Mouse (Mus musculus) lung, embryonic 15.5 days (tissue): Measurements from ENCODE around the gene Usp46. TPM values are rescaled to one million over a fixed set of nuclear protein-coding genes. Genes with fewer than 3 reads are reported as not detected.
A peak's percentile ranks its signal among the peaks of the same experiment; 100 is the strongest.
"Not testable (repeated sequence)": the region's sequence is repeated elsewhere in the genome, so short reads cannot be mapped to it uniquely, and the experiment has no call there.

Source experiments
- ATAC-seq: fragments of 200-750 bp; cut with Nextera tagmentation; 2 replicates; pipeline ENCODE4 v1.8.0; 2017; ENCODE audit warnings: moderate number of reproducible peaks, borderline replicate concordance; ENCODE audit not compliant: low FRiP score, low TSS enrichment; ENCODE audit errors: extremely low read depth
- H3K27ac ChIP-seq: fragments of 300-500 bp; sonication (generic); 2 replicates; pipeline ENCODE4 v1.5.1; 2015; ENCODE audit warnings: moderate library complexity, mild to moderate bottlenecking, inconsistent platforms
- H3K27me3 ChIP-seq: fragments of 300-500 bp; sonication (generic); 2 replicates; pipeline ENCODE4 v1.6.1; 2015; ENCODE audit warnings: inconsistent platforms
- H3K36me3 ChIP-seq: fragments of 300-500 bp; sonication (generic); 2 replicates; pipeline ENCODE4 v1.6.1; 2015; ENCODE audit warnings: inconsistent platforms
- H3K4me1 ChIP-seq: fragments of 300-500 bp; sonication (generic); 2 replicates; pipeline ENCODE4 v1.6.1; 2015; ENCODE audit warnings: inconsistent platforms
- H3K4me2 ChIP-seq: fragments of 300-500 bp; sonication (generic); 2 replicates; pipeline ENCODE4 v1.6.1; 2015; ENCODE audit warnings: inconsistent platforms, mild to moderate bottlenecking, moderate library complexity
- H3K4me3 ChIP-seq: fragments of 300-500 bp; sonication (generic); 2 replicates; pipeline ENCODE4 v1.5.1; 2015; ENCODE audit warnings: mild to moderate bottlenecking, inconsistent platforms
- H3K9ac ChIP-seq: fragments of 300-500 bp; sonication (generic); 2 replicates; pipeline ENCODE4 v1.6.1; 2015; ENCODE audit warnings: inconsistent platforms
- H3K9me3 ChIP-seq: fragments of 300-500 bp; sonication (generic); 2 replicates; pipeline ENCODE4 v1.6.1; 2016; ENCODE audit warnings: inconsistent platforms
- WGBS: fragments of 180-500 bp; shearing (Covaris S2); methylation state at CpG from one replicate; pipeline ENCODE4 v1.1.7; 2015; 5-methylcytosine and 5-hydroxymethylcytosine counted together
- polyA plus RNA-seq: library from polyadenylated mRNA; unstranded; fragments of >200 nt; fragmentation: Nextera tagmentation; extraction: Ambion mirVana; gene quantifications from 2 replicates; pipeline ENCODE4 v1.2.1, GENCODE M21; 2015

The Usp46 gene
- polyA plus RNA-seq, 1 experiment from 2014 or later: 46.4 TPM

DNA sequence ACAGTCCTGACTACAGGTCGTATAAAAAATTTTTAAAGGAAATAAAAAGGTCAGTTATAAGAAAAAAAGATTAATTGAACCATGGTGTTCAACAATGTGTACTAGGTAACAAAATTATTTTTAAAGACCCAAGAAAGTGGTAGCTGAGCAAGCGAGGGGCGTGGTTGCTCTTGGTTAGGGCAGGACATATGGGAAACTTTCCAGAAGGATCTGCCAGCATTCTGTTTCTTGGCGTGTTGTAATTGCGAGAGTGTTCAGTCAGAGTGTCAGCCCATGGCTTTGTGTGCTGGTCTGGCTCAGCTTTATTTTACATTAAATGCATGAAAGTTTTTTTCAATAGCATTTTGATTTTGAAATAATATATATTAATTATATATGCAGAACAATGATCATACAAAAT is 96.5 kb downstream of the Usp46 start:
- H3K36me3 ChIP-seq: no peaks in the 10 kb centered on the region
- H3K27me3 ChIP-seq: no peaks in the 10 kb centered on the region
- H3K27ac ChIP-seq: no peak overlapping the region
- H3K4me3 ChIP-seq: no peak overlapping the region
- H3K4me1 ChIP-seq: peaks cover 23% of the 10 kb centered on the region
- no peaks in the 10 kb centered on the region for H3K9me3 ChIP-seq
- 62% methylated on average over 5 of the region's 5 CpGs for WGBS
- H3K9ac ChIP-seq: no peak overlapping the region
- ATAC-seq: no peak; the same call in 1 of the 2 replicates
- no peak overlapping the region for H3K4me2 ChIP-seq

GRCm38 (mm10) chr5:73970024-73970628 is 98.1 kb downstream of the Usp46 start:
- Histone ChIP-seq H3K27me3 (no peaks in the 10 kb centered on the region), H3K9me3 (no peaks in the 10 kb centered on the region), H3K4me3 (no peak overlapping the region), H3K4me2 (0 out of 2 replicates have a peak overlapping the region, but pooled peaks have one; percentile 25), H3K4me1 (peaks cover 23% of the 10 kb centered on the region), H3K27ac (peak overlapping the region; percentile 65), H3K9ac (no peak overlapping the region), H3K36me3 (no peaks in the 10 kb centered on the region)
- 26% methylated on average over 7 of the region's 7 CpGs for WGBS
- ATAC-seq: peak; percentile 35; the same call in 1 of the 2 replicates

- no peaks in the 10 kb centered on the region for H3K9me3 ChIP-seq
- H3K4me3 ChIP-seq: no peak overlapping the region
- WGBS: 67% methylated on average over 8 of the region's 8 CpGs
- no peaks in the 10 kb centered on the region for H3K36me3 ChIP-seq
- H3K9ac ChIP-seq: no peak overlapping the region
- peak; percentile 55; the same call in 1 of the 2 replicates for ATAC-seq
- peak overlapping the region; percentile 33 for H3K27ac ChIP-seq
- peaks cover 23% of the 10 kb centered on the region for H3K4me1 ChIP-seq
- no peaks in the 10 kb centered on the region for H3K27me3 ChIP-seq
- H3K4me2 ChIP-seq: no peak overlapping the region
Observed at GRCm38 (mm10) chr5:73969338-73969737, 98.9 kb downstream of the Usp46 start.

- Histone ChIP-seq H3K4me1 (no peaks in the 10 kb centered on the region), H3K27ac (no peak overlapping the region), H3K36me3 (no peaks in the 10 kb centered on the region), H3K9me3 (no peaks in the 10 kb centered on the region), H3K4me2 (no peak overlapping the region), H3K9ac (no peak overlapping the region), H3K4me3 (no peak overlapping the region), H3K27me3 (no peaks in the 10 kb centered on the region)
- WGBS: 80% methylated on average over 7 of the region's 7 CpGs
- no peak for ATAC-seq
Observed at GRCm38 (mm10) chr5:73959779-73960178, 108.5 kb downstream of the Usp46 start.

DNA sequence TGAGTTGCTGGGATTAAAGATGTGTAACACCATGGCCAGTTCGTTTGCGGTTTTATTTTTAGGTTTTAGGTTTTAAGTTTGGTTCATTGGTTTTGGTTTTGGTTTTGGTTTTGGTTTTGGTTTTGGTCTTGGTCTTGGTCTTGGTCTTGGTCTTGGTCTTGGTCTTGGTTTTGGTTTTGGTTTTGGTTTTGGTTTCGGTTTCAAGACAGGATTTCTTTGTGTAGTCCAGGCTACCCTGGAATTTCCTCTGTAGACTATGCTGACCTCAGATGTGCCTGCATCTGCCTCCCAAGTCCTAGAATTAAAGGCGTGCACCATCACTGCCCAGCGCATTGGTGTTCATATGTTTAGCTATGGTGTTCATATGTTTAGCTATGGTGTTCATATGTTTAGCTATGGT is 109.6 kb downstream of the Usp46 start:
- not testable (repeated sequence) for H3K9ac ChIP-seq, H3K36me3 ChIP-seq, ATAC-seq, H3K27me3 ChIP-seq, H3K4me3 ChIP-seq, H3K4me1 ChIP-seq, H3K9me3 ChIP-seq, H3K27ac ChIP-seq, H3K4me2 ChIP-seq
- 97% methylated on average over 5 of the region's 5 CpGs for WGBS

- H3K27ac ChIP-seq: no peak overlapping the region
- no peak overlapping the region for H3K4me3 ChIP-seq
- no peak for ATAC-seq
- WGBS: 87% methylated on average over 5 of the region's 5 CpGs
- H3K9ac ChIP-seq: no peak overlapping the region
- H3K4me2 ChIP-seq: no peak overlapping the region
- no peaks in the 10 kb centered on the region for H3K4me1 ChIP-seq
- no peaks in the 10 kb centered on the region for H3K36me3 ChIP-seq
- H3K27me3 ChIP-seq: no peaks in the 10 kb centered on the region
- no peaks in the 10 kb centered on the region for H3K9me3 ChIP-seq
Observed at GRCm38 (mm10) chr5:73958096-73958495, 110.1 kb downstream of the Usp46 start.

- no peak overlapping the region for H3K27ac ChIP-seq
- no peaks in the 10 kb centered on the region for H3K36me3 ChIP-seq
- ATAC-seq: no peak
- H3K9me3 ChIP-seq: no peaks in the 10 kb centered on the region
- WGBS: 80% methylated on average over 3 of the region's 3 CpGs
- H3K4me1 ChIP-seq: no peaks in the 10 kb centered on the region
- no peak overlapping the region for H3K4me3 ChIP-seq
- H3K4me2 ChIP-seq: no peak overlapping the region
- H3K27me3 ChIP-seq: no peaks in the 10 kb centered on the region
- H3K9ac ChIP-seq: no peak overlapping the region
Observed at GRCm38 (mm10) chr5:73955691-73956090, 112.5 kb downstream of the Usp46 start.

DNA sequence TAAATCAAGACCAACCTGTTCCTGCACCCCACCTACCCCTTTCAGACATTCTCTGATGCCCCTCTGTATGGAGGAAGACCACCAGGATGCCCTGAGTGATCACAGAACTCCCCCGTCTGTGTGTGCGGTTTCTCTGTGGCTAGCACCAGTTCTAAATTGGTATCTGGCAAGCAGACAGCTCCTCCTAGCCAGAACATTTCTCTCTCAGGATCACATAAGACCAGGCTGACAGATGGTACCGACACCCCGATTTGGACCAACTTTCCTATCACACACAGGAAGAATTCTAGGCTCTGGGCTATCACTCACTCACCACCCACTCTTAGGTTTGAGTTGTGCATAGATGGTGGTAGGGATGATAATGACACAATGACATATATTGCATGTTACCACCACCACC is 113.2 kb downstream of the Usp46 start:
- Histone ChIP-seq H3K4me3 (no peak overlapping the region), H3K4me2 (no peak overlapping the region), H3K4me1 (no peaks in the 10 kb centered on the region), H3K9ac (no peak overlapping the region), H3K27ac (no peak overlapping the region), H3K36me3 (no peaks in the 10 kb centered on the region), H3K27me3 (no peaks in the 10 kb centered on the region), H3K9me3 (no peaks in the 10 kb centered on the region)
- no peak for ATAC-seq
- WGBS: 86% methylated on average over 4 of the region's 4 CpGs

GRCm38 (mm10) chr5:73953066-73953614 is 115.1 kb downstream of the Usp46 start:
- Histone ChIP-seq H3K27ac (no peak overlapping the region), H3K9ac (no peak overlapping the region), H3K9me3 (no peaks in the 10 kb centered on the region), H3K4me3 (no peak overlapping the region), H3K4me2 (no peak overlapping the region), H3K36me3 (no peaks in the 10 kb centered on the region), H3K27me3 (no peaks in the 10 kb centered on the region), H3K4me1 (no peaks in the 10 kb centered on the region)
- WGBS: 81% methylated on average over 3 of the region's 3 CpGs
- ATAC-seq: no peak

DNA sequence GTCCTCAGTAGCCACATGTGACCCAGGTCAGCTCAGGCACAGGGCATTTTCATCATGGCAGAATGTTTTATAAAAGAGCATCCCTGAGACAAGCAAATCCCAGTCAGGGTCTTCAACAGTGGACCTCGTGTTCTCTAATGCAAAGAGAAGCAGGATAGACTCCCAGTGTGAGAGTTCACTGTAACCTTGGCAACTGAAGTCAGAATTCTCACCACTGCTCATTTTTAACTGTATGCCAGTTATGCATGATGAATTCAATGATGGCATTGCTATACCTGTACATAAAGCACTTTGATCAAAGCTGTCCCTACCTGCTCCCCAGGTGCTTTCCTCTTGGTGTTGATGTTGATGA is 116.6 kb downstream of the Usp46 start:
- no peak overlapping the region for H3K27ac ChIP-seq

DNA sequence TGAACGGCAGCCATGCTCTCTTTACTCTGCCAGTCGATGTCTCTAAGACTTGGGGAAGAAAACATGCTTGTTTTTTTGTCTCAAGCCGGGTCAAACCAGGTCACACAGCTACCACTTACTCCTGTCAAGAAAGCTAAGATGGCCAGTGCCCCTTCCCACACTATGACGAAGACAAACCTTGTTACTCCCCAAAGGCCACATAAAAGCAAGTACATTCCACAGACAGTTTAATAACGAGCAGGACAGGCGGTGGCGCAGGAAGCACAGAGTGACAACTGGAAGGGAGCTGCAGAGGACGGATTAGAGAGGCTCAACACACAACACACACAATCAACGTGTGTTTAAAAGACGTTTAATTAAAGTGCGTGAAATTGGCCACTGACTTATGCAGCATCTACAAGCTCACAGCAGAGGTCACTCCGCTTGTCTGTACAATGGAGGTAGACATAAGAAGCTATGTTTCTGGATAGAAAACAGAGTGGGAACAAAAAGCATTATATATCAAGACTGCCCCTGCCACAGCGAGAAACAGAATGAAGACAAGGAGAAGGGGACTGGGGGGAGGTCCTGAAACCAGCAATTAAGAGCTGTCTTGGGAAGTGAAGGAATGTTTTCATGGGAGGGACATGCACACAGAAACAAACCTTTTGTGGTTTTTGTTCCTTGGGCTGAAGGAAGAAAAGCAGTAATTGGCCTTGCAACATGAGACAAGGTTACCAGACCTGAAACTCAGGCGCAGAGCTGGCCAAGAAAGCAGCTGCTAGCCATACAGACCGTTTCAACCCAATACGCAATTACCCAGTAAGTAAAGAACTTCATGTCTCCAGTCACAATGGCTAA is 117.2 kb downstream of the Usp46 start:
- Histone ChIP-seq H3K4me1 (no peaks in the 10 kb centered on the region), H3K9ac (no peak overlapping the region), H3K27me3 (no peaks in the 10 kb centered on the region), H3K27ac (no peak overlapping the region), H3K36me3 (no peaks in the 10 kb centered on the region), H3K9me3 (no peaks in the 10 kb centered on the region), H3K4me2 (no peak overlapping the region), H3K4me3 (no peak overlapping the region)
- 59% methylated on average over 16 of the region's 16 CpGs for WGBS
- ATAC-seq: no peak

More for the DNA sequence above, 116.6 kb downstream of the Usp46 start:
- 80% methylated on average over 1 of the region's 1 CpGs for WGBS
- no peaks in the 10 kb centered on the region for H3K9me3 ChIP-seq
- H3K36me3 ChIP-seq: no peaks in the 10 kb centered on the region
- H3K4me2 ChIP-seq: no peak overlapping the region
- H3K4me3 ChIP-seq: no peak overlapping the region
- ATAC-seq: no peak
- H3K4me1 ChIP-seq: no peaks in the 10 kb centered on the region
- H3K9ac ChIP-seq: no peak overlapping the region
- H3K27me3 ChIP-seq: no peaks in the 10 kb centered on the region
